Mouse (Mus musculus) spleen, adult 12 weeks (tissue): Measurements from ENCODE around the gene Morc3.
A peak's percentile ranks its signal among the peaks of the same experiment; 100 is the strongest.

Source experiments
- DNase-seq: peaks from one replicate; pipeline ENCODE4 v3.0.0; 2022; ENCODE audit warnings: low spot score

Gene Morc3

DNA sequence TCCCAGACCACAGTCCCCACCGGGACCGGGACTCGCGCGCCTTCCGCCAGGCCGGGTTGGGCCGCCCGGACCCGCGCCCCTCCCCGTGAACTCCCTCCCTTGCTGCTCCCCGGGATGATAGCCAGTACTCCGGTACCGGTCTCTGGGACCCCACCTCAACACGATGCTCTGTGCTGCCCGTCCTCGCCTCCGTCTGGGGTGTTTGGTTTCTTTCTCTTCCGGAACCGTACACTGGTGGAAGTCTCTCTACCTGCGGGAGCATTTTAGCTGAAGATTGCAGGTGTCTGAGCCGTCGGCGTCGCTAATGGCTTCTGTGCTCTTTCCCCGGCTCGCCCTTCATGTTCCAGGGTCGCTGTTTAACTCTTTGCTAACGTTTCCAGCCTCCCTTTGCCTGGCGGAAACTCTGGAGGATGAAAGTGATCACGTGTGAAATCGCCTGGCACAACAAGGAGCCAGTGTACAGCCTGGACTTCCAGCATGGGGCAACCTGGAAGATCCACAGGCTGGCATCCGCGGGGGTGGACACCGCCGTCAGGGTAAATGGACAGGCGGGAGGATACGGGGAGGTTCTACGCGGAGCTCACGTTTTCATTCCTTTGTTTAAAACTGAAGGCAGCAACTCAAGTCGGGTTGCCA lies 52.3 kb downstream of the Morc3 start:
- peak; percentile 11 for DNase-seq

DNA sequence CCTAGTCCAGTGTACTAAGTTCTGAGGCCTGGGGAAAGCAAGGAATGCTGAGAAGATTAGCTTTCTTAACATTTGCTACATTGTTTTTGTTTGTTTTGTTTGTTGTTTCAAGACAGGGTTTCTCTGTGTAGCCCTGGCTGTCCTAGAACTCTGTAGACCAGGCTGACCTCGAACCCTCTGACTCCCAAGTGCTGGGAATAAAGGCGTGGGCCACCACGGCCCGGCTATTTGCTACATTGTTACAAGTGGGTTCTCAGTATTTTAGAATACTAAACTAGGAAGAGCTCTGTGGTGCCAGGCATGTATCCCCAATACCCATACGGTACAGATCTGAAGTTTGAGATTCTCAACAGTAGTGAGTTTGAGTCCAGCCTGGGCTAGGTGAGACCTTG lies 52.8 kb downstream of the Morc3 start:
- DNase-seq: no peak

DNA sequence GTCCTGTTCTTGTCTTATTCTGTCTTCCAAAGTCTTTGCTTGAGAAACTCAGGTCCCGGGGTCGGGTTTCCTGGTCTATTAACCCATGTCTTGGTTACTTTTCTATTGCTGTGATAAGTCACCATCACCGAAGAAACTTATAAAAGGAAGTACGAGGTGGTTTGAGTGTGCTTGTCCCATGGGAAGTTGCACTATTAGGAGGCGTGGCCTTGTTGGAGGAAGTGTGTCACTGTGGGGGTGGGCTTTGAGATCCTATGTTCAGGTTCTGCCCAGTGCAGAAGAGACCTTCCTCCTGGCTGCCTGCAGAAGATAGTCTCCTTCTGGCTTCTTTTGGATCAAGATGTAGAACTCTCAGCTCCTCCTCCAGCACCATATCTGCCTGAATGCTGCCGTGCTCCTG lies 56.6 kb downstream of the Morc3 start:
- DNase-seq: no peak

DNA sequence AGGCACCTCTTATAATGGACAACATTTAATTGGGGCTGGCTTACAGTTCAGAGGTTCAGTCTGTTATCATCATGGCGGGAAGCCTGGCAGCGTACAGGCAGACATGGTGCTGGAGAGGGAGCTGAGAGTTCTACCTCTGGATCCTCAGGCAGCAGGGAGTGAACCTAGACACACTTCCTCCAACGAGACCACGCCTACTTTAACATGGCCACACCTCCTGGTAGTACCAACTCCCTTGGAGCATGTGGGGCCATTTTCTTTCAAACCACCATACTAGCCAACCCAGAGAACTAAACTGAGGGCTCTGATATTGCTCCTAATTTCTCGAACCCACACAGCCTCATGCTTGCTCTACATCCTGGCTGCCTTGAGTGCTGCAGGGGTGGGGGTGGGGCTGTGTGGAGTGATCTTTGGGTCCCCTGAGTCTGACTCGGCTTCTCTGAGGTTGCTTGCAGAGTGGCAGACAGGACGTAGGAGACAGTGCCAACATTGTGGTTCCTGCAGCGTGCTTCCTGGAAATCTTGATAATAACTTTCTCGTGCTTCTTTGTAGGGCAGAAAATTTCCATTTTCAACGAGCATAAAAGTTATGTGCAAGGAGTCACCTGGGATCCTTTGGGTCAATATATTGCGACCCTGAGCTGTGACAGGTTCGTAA lies 59.2 kb downstream of the Morc3 start:
- no peak for DNase-seq

- no peak for DNase-seq
Observed at GRCm38 (mm10) chr16:93893285-93893684, 61.4 kb downstream of the Morc3 start.

- no peak for DNase-seq
Observed at GRCm38 (mm10) chr16:93903027-93903426, 71.1 kb downstream of the Morc3 start.

- peak; percentile 27 for DNase-seq
Observed at GRCm38 (mm10) chr16:93906156-93907014, 74.5 kb downstream of the Morc3 start.

DNA sequence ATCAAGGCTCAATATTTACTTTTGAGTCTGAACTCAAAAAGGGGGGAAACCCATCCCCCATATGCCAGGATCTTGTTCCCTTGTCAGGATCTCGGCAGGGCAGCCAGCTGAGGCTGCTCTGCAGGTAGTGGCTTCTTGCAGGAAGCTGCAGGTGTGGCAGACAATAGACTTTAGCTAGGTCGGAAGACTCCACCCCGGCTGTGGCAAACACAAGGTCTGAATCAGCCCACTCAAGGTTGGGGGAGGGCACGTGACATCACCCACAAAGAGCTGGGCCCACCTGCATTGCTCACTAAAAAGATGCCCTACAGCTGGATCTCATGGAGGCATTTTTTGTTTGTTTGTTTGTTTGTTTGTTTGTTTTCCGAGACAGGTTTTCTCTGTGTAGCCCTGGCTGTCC lies 75.8 kb downstream of the Morc3 start:
- DNase-seq: no peak

- DNase-seq: no peak
Observed at GRCm38 (mm10) chr16:93908196-93908595, 76.3 kb downstream of the Morc3 start.

- no peak for DNase-seq
Observed at GRCm38 (mm10) chr16:93909936-93910335, 78.0 kb downstream of the Morc3 start.

- DNase-seq: no peak
Observed at GRCm38 (mm10) chr16:93910735-93911665, 79.1 kb downstream of the Morc3 start.

DNA sequence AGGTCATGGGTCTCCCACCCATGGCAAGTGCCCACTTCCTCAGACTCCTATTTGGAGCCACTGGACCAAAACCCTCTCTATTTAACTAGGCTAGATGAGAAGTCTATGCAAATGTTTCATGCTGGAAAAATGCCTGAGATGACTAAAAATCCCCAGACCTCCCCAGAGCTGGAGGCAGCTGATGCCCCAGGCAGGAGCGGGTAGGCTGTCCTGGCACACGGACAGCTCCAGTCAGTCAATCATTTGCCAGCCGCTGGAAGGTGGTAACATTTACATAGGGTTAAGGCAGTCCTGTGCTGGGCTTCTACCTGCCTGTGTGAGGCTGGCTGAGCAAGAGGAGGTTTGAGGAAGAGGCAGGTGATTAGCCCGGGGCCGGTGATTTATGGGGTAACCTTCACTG lies 80.2 kb downstream of the Morc3 start:
- DNase-seq: no peak

GRCm38 (mm10) chr16:93912808-93913207 lies 80.9 kb downstream of the Morc3 start:
- DNase-seq: no peak

DNA sequence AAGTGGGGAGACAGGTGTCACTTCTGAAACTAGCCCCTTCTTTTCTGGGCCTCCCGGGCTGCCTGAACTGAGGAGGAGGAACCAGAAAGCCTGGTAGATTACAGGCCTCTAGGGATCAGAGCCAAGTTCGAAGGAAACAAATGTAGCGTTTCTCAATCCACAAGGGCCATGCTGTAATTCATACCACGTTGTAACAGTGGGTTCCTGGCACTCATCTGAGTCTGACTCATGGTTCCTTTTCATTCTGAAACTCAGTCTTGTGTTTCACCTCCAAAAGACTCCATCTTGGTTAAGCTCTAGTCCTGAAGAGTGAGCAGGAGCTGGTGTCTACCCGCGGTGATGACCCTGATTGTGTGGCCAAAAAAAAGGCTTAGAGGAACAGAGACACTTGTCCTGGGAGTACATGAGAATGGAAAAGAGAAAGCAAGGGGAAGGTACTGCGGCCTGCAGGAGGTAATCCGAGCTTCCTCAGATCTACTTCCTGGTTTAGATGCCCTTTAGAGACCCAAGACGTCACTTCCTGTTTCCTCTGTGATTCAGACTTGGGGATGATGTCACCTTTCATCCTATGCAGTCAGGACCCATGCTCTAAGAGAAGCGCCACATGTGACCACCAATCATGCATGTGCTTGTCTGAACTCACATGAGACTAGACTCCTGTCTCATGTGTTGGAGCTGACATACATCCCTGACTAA lies 82.1 kb downstream of the Morc3 start:
- no peak for DNase-seq

GRCm38 (mm10) chr16:93915338-93915849 lies 83.5 kb downstream of the Morc3 start:
- no peak for DNase-seq

DNA sequence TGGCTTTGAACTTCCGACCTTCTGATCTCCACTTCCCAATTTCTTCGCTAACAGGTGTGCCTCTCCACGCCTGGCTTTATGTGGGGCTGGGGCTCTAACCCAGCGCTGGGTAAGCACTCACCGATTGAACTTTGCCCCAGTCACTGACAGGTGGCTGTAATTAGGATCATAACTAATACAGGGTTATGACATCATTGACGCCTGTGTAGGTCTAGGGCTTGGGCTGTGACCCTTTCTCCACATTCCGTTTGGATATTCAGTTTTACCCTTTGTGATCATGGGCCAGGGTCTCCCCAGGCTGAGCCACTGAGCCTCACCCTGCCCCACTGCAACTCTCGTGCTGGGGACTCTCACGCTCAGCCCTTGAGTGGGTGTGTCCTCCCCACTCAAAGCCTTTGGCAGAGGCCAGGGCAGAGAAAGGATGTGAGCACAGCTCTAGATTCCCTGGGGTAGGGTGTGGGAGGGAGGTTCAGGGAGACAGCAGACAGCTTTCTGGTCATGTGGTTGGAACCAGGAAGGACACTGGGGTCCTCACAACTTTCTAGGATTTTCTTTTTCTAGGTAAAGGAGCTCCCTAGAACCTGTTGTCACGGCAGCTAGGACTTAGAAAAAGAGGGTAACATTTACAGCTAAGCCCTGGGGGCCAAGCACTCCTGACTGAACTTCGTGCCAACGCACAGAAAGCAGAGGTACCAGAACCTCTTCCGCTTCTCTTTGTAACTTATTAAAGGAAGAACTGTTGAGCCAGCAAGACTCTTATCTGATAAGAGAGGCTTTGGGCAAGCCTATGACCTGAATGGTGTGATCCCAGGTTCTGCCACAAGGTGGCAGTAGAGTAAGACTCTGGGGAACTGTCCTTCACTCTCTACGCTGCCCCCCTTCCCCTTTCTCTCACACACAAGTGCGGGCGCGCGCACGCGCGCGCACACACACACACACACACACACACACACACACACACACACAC lies 86.1 kb downstream of the Morc3 start:
- DNase-seq: peak; percentile 75

- DNase-seq: no peak
Observed at GRCm38 (mm10) chr16:93918679-93919060, 86.7 kb downstream of the Morc3 start.

GRCm38 (mm10) chr16:93919189-93919588 lies 87.3 kb downstream of the Morc3 start:
- no peak for DNase-seq

GRCm38 (mm10) chr16:93920673-93921072 lies 88.8 kb downstream of the Morc3 start:
- DNase-seq: no peak

DNA sequence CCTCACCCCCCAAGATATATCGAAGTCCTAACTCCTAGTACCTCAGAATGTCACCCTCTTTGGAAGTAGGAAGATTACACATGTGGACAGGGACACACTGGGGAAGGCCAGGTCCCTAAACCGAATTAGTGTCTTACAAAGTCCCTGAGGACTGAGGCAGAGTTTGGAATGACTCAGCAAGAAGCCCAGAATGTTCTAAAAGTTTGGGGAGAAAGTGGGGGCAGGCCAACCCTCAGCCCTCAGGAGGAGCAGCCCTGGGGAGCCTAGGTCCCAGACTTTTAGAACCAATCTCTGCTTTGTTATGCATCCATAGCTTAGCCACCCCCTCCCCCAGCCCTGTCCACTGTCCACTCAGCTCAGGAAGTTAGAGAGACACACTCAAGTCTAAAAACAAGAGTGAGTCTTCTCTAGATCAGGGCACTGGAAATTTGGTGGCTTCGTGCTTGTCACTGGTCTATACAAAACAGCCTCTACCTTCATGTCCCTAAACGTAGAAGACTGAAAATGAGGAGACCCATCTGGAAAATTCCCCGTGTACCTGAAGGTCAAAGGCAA lies 91.0 kb downstream of the Morc3 start:
- DNase-seq: no peak
